Mouse (Mus musculus) splenic B cell, adult 2 months (primary cell): ENCODE data around the gene Cd101.

Source experiments
- DNase-seq: peaks from one replicate; pipeline ENCODE4 v3.0.0-alpha.2; 2011; ENCODE audit warnings: low read depth, low spot score
- H3K27me3 ChIP-seq: 2 replicates; pipeline ENCODE4 v1.6.1; 2012; ENCODE audit warnings: mild to moderate bottlenecking, low read length, moderate library complexity, mixed read lengths; ENCODE audit not compliant: control insufficient read depth, poor library complexity, insufficient read depth, severe bottlenecking
- H3K36me3 ChIP-seq: 2 replicates; pipeline ENCODE4 v1.6.1; 2012; ENCODE audit warnings: mild to moderate bottlenecking, low read length, moderate library complexity, mixed read lengths; ENCODE audit not compliant: control insufficient read depth, poor library complexity, insufficient read depth, severe bottlenecking

Cd101 gene

GRCm38 (mm10) chr3:101022967-101023366 lies 6.4 kb downstream of the Cd101 start:
- H3K36me3 ChIP-seq = no peaks in the 10 kb centered on the region
- no peaks in the 10 kb centered on the region for H3K27me3 ChIP-seq
- DNase-seq = no peak

DNA sequence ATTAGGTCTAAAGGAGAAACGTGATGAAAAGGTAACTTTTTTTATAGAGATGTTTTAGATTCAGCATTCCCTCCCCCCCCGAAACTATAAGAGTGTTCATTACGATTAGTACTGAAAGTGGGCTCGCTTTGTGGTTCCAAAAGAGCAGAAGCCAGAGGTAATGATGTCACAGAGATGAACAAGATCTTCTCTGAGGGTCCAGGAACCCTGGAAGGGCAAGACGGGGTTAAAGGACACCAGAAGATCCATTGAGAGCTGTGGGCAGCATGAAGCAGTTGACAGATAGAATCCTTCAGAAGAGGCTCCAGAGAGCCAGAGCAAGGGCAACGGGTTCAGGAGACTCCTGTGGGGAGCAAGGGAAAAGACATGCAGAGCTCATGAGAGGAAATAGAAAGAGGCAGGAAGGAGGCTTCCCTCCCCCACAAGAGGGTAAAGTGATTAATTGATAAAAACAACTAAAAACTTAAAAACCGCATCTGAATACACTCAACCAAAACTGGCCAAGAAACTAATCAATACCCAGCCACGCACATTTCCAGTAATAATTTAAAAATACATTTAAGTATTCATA lies 7.8 kb downstream of the Cd101 start:
- no peak for DNase-seq
- no peaks in the 10 kb centered on the region for H3K27me3 ChIP-seq
- no peaks in the 10 kb centered on the region for H3K36me3 ChIP-seq

- no peaks in the 10 kb centered on the region for H3K36me3 ChIP-seq
- H3K27me3 ChIP-seq = no peaks in the 10 kb centered on the region
- no peak for DNase-seq
These were observed 8.3 kb downstream of the Cd101 start for GRCm38 (mm10) chr3:101021073-101021472.

- no peak for DNase-seq
- Histone ChIP-seq H3K36me3 (no peaks in the 10 kb centered on the region), H3K27me3 (no peaks in the 10 kb centered on the region)
These were observed 10.9 kb downstream of the Cd101 start for GRCm38 (mm10) chr3:101018494-101018893.

GRCm38 (mm10) chr3:101016050-101016449 lies 13.3 kb downstream of the Cd101 start:
- H3K36me3 ChIP-seq = no peaks in the 10 kb centered on the region
- no peak for DNase-seq
- no peaks in the 10 kb centered on the region for H3K27me3 ChIP-seq

DNA sequence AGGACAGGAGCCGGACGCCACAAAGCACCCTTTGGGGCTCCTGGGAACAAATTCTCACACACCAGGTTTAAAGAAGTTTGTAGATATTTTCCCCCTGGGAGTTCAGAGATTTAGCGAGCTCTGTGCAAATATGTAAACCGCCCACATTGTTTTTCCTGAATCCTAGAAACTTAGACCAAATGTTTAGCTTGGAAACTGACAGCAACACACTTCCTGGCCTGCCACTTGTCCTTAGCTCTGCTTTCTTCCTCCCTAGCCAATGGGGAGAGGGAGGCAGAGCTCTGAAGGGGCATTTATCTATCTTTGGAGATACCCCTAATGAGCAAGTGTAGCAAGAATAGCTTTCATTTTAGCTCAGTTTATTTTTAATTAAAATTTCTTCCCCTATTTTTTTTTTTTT lies 14.1 kb downstream of the Cd101 start:
- no peak for DNase-seq
- H3K27me3 ChIP-seq = no peaks in the 10 kb centered on the region
- no peaks in the 10 kb centered on the region for H3K36me3 ChIP-seq

GRCm38 (mm10) chr3:101013536-101013935 lies 15.8 kb downstream of the Cd101 start:
- Histone ChIP-seq H3K36me3 (no peaks in the 10 kb centered on the region), H3K27me3 (no peaks in the 10 kb centered on the region)
- peak; percentile 17 for DNase-seq

- no peak for DNase-seq
- Histone ChIP-seq H3K36me3 (no peaks in the 10 kb centered on the region), H3K27me3 (no peaks in the 10 kb centered on the region)
These were observed 16.4 kb downstream of the Cd101 start for GRCm38 (mm10) chr3:101013005-101013404.

DNA sequence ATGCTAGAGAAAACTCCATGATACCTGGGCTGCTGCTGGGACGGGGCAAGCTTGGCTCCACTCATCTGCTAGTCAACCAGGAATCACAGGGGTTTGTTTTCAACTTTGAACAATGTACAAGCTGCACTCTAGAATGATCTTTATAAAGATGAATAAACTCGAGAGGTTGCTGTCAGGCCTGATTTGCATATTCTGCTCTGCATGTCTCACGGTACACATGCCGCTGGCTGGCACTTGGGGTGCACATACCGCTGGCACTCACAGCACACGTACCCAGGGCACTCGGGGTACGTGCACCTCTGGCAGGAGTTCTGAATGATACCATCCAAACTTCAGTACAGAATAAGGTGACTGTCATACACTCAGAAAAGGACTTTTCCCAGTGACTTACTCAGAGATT lies 16.8 kb downstream of the Cd101 start:
- DNase-seq = peak; percentile 28

DNA sequence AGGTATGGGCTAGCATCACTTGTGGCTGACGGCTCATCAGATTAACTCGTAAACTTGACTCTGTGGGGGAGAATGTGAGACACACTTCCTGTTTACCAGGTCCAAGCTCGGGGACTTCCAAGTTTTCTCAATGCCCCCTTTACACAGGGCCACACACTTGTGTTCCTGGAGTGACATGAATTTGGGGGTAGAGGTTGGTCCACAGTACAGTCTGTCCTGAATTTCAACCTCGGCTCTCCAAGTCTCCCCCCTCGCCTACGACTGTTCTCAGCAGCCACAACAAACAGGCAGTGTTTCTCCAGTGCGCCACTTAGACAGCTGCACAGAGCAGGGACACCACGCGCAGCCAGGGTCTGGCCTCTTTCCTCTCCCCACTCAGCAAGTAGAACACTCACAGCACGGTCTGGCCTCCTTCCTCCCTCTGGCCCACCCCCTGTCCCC lies 17.2 kb downstream of the Cd101 start:
- Histone ChIP-seq H3K36me3 (no peaks in the 10 kb centered on the region), H3K27me3 (no peaks in the 10 kb centered on the region)
- DNase-seq = peak; percentile 11

More for the DNA sequence above, 16.8 kb downstream of the Cd101 start:
- Histone ChIP-seq H3K36me3 (no peaks in the 10 kb centered on the region), H3K27me3 (no peaks in the 10 kb centered on the region)

DNA sequence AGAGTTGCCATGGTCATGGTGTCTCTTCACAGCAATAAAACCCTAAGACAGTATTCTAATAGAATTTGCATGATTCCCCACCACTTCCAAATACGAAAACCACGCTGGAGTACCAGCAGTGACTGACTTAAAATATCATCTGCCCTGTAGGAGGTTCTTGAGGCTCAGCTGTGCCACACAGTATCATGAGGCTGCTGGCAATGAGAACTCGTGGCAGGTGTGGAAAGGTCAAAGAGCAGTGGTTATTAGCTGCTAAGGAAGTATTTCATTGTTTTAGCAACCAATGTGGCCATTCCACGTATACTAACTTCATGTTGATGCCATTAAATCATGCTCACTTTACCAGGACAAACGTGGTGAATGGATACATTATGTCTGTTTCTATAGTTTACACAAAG lies 18.2 kb downstream of the Cd101 start:
- no peaks in the 10 kb centered on the region for H3K36me3 ChIP-seq
- H3K27me3 ChIP-seq = no peaks in the 10 kb centered on the region
- DNase-seq = no peak

- H3K27me3 ChIP-seq = no peaks in the 10 kb centered on the region
- H3K36me3 ChIP-seq = no peaks in the 10 kb centered on the region
- peak; percentile 67 for DNase-seq
These were observed 18.7 kb downstream of the Cd101 start for GRCm38 (mm10) chr3:101010589-101011202.

DNA sequence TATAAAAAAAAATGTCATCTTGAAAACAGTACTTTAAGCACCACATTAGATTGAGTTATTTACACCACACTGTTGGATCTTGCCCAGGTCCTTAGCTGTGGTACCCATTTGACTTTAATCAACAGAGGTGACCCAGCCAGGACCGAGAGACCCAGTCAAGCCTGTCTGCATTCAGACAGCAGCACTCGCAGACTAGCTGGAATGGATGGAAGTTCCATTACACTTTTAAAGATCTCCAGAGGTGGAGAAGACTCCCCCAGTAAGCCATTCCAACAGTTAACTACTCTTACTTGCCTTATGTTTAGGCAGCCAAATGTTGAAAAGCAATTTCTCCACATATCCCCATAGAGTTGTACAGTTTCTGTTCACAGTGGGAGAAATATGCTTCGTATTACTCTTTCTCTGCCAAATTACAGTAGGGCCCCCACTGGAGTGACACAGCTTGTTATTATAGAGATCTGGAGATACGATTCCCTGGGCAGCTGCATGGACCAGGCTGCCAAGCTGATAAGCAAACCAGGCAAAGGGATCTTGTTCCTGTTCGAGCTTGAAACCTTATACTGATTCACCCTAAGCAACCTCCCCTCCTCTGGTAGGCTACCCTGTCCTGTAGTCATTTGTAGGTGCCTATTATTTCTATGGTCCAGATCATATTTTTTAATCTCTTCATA lies 22.1 kb downstream of the Cd101 start:
- Histone ChIP-seq H3K27me3 (no peaks in the 10 kb centered on the region), H3K36me3 (no peaks in the 10 kb centered on the region)
- no peak for DNase-seq

DNA sequence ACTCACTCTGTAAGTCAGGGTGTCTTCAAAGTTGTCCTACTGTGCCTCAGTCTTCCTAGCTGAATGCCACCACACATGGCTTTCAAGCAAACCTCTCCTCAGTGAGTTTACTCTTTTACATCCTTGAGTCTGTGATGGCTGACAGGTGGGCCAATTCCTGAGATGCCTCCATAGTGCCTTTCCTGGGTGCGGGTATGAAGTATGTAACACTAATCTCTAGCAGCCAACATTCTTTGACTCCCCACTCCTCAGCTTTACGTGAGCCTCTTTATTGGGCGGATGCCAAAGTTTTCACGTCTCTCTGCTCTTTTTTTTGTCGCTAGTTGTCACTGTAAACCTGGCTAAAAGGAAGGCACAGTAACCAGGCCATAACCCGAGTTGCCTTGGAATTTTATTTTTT lies 24.0 kb downstream of the Cd101 start:
- Histone ChIP-seq H3K36me3 (no peaks in the 10 kb centered on the region), H3K27me3 (no peaks in the 10 kb centered on the region)
- DNase-seq = no peak

GRCm38 (mm10) chr3:101003575-101004356 lies 25.6 kb downstream of the Cd101 start:
- peak; percentile 18 for DNase-seq
- H3K27me3 ChIP-seq = no peaks in the 10 kb centered on the region
- no peaks in the 10 kb centered on the region for H3K36me3 ChIP-seq
